Mouse (Mus musculus) lung, postnatal 0 days (tissue): Measurements from ENCODE around the gene Slc9b1. TPM values are rescaled to one million over a fixed set of nuclear protein-coding genes. Genes with fewer than 3 reads are reported as not detected.
A peak's percentile ranks its signal among the peaks of the same experiment; 100 is the strongest.

ENCODE experiments used
- ATAC-seq: fragments of 200-750 bp; cut with Nextera tagmentation; 2 replicates; pipeline ENCODE4 v1.8.0; 2017; ENCODE audit warnings: moderate library complexity
- DNase-seq: peaks from one replicate; pipeline ENCODE4 v3.0.0-alpha.2; 2016; ENCODE audit warnings: low spot score
- H3K27ac ChIP-seq: fragments of 300-500 bp; sonication (generic); 2 replicates; pipeline ENCODE4 v1.5.1; 2014; ENCODE audit warnings: antibody characterized with exemption, mild to moderate bottlenecking, low read length, mixed read lengths
- H3K27me3 ChIP-seq: fragments of 300-500 bp; sonication (generic); replicated peaks from 2 replicates; pipeline ENCODE4 v1.6.1; 2014; ENCODE audit warnings: low read length, mixed read lengths; ENCODE audit not compliant: insufficient read depth
- H3K36me3 ChIP-seq: fragments of 300-500 bp; sonication (generic); 2 replicates; pipeline ENCODE4 v1.6.1; 2014; ENCODE audit warnings: low read length, mixed read lengths; ENCODE audit not compliant: insufficient read depth
- H3K4me1 ChIP-seq: fragments of 300-500 bp; sonication (generic); 2 replicates; pipeline ENCODE4 v1.6.1; 2014; ENCODE audit warnings: antibody characterized with exemption, low read depth, low read length, mixed read lengths; ENCODE audit not compliant: insufficient read depth
- H3K4me2 ChIP-seq: fragments of 300-500 bp; sonication (generic); replicated peaks from 2 replicates; pipeline ENCODE4 v1.6.1; 2014; ENCODE audit warnings: low read depth, mild to moderate bottlenecking, low read length, moderate library complexity, mixed read lengths
- H3K4me3 ChIP-seq: fragments of 300-500 bp; sonication (generic); 2 replicates; pipeline ENCODE4 v1.5.1; 2014; ENCODE audit warnings: low read depth, low read length
- H3K9ac ChIP-seq: fragments of 300-500 bp; sonication (generic); replicated peaks from 2 replicates; pipeline ENCODE4 v1.6.1; 2014; ENCODE audit warnings: low read depth, mild to moderate bottlenecking
- H3K9me3 ChIP-seq: fragments of 300-500 bp; sonication (generic); 2 replicates; pipeline ENCODE4 v1.6.1; 2016; ENCODE audit warnings: low read length, mixed read lengths
- CTCF ChIP-seq: IDR thresholded peaks from 2 replicates; pipeline ENCODE4 v1.5.1; 2016; ENCODE audit warnings: antibody characterized with exemption, mild to moderate bottlenecking
- EP300 ChIP-seq: IDR thresholded peaks from 2 replicates; pipeline ENCODE4 v1.6.1; 2016; ENCODE audit warnings: antibody characterized with exemption, mild to moderate bottlenecking, control low read depth
- WGBS: fragments of 180-500 bp; shearing (Covaris S2); extraction: QIAGEN DNeasy Blood & Tissue Kit; methylation state at CpG from one replicate; pipeline ENCODE4 v1.1.7; 2014; 5-methylcytosine and 5-hydroxymethylcytosine counted together
- polyA plus RNA-seq: library from polyadenylated mRNA; unstranded; fragments of >200 nt; fragmentation: Nextera tagmentation; extraction: Ambion mirVana; gene quantifications from 2 replicates; pipeline ENCODE4 v1.2.1, GENCODE M21; 2015

Gene Slc9b1
- polyA plus RNA-seq, 1 experiment from 2014 or later, result 0.31 TPM

- no peaks in the 10 kb centered on the region for H3K36me3 ChIP-seq
- peak overlapping the region; percentile 66 for H3K4me2 ChIP-seq
- no peaks in the 10 kb centered on the region for H3K4me1 ChIP-seq
- DNase-seq (peak; percentile 92), ATAC-seq (peak; percentile 72)
- H3K9me3 ChIP-seq, result no peaks in the 10 kb centered on the region
- peak overlapping the region; percentile 100 for H3K27ac ChIP-seq
- peak overlapping the region; percentile 96 for H3K4me3 ChIP-seq
- TF ChIP-seq EP300, result no peak
- no peak for TF ChIP-seq CTCF
- H3K27me3 ChIP-seq, result no peaks in the 10 kb centered on the region
- 3% methylated on average over 42 of the region's 50 CpGs for WGBS
- H3K9ac ChIP-seq, result peak overlapping the region; percentile 96
These were observed 90.7 kb downstream of the Slc9b1 start for GRCm38 (mm10) chr3:135438531-135438912.

- Histone ChIP-seq H3K4me2 (peak overlapping the region; percentile 66), H3K27ac (peak overlapping the region; percentile 100), H3K4me1 (0 out of 2 replicates have a peak, but pooled peaks cover 2% of the 10 kb centered on the region), H3K4me3 (peak overlapping the region; percentile 96), H3K36me3 (0 out of 2 replicates have a peak, but pooled peaks cover 3% of the 10 kb centered on the region), H3K27me3 (no peaks in the 10 kb centered on the region), H3K9ac (peak overlapping the region; percentile 96), H3K9me3 (no peaks in the 10 kb centered on the region)
- TF ChIP-seq EP300 (no peak; the same call in 1 of the 2 replicates), CTCF (no peak)
- under 1% methylated on average over 47 of the region's 76 CpGs for WGBS
- ATAC-seq, result peak; percentile 63
- peak; percentile 96 for DNase-seq
These were observed 91.2 kb downstream of the Slc9b1 start for GRCm38 (mm10) chr3:135438913-135439531.

GRCm38 (mm10) chr3:135439651-135440050, 91.8 kb downstream of the Slc9b1 start:
- H3K27me3 ChIP-seq, result no peaks in the 10 kb centered on the region
- ATAC-seq, result no peak
- 0 out of 2 replicates have a peak, but pooled peaks cover 2% of the 10 kb centered on the region for H3K4me1 ChIP-seq
- H3K27ac ChIP-seq, result peak overlapping the region; percentile 100
- H3K36me3 ChIP-seq, result 0 out of 2 replicates have a peak, but pooled peaks cover 3% of the 10 kb centered on the region
- peak overlapping the region; percentile 96 for H3K4me3 ChIP-seq
- 2% methylated on average over 15 of the region's 15 CpGs for WGBS
- no peak for DNase-seq
- peak overlapping the region; percentile 66 for H3K4me2 ChIP-seq
- TF ChIP-seq CTCF (no peak), EP300 (no peak; the same call in 1 of the 2 replicates)
- no peaks in the 10 kb centered on the region for H3K9me3 ChIP-seq
- H3K9ac ChIP-seq, result peak overlapping the region; percentile 96

GRCm38 (mm10) chr3:135440221-135440620, 92.4 kb downstream of the Slc9b1 start:
- H3K9me3 ChIP-seq, result no peaks in the 10 kb centered on the region
- H3K4me2 ChIP-seq, result peak overlapping the region; percentile 66
- no peaks in the 10 kb centered on the region for H3K27me3 ChIP-seq
- 10% methylated on average over 7 of the region's 7 CpGs for WGBS
- no peak for ATAC-seq
- DNase-seq, result peak; percentile 92
- H3K9ac ChIP-seq, result peak overlapping the region; percentile 96
- H3K4me1 ChIP-seq, result 0 out of 2 replicates have a peak, but pooled peaks cover 2% of the 10 kb centered on the region
- H3K4me3 ChIP-seq, result peak overlapping the region; percentile 96
- peak overlapping the region; percentile 100 for H3K27ac ChIP-seq
- H3K36me3 ChIP-seq, result 0 out of 2 replicates have a peak, but pooled peaks cover 3% of the 10 kb centered on the region
- TF ChIP-seq EP300 (no peak), CTCF (no peak)

- peak; percentile 59 for DNase-seq
- peak overlapping the region; percentile 66 for H3K4me2 ChIP-seq
- 9% methylated on average over 10 of the region's 10 CpGs for WGBS
- no peaks in the 10 kb centered on the region for H3K9me3 ChIP-seq
- 0 out of 2 replicates have a peak, but pooled peaks cover 2% of the 10 kb centered on the region for H3K4me1 ChIP-seq
- H3K27me3 ChIP-seq, result no peaks in the 10 kb centered on the region
- peak overlapping the region; percentile 96 for H3K9ac ChIP-seq
- no peak for ATAC-seq
- H3K36me3 ChIP-seq, result 0 out of 2 replicates have a peak, but pooled peaks cover 3% of the 10 kb centered on the region
- H3K4me3 ChIP-seq, result peak overlapping the region; percentile 96
- H3K27ac ChIP-seq, result peak overlapping the region; percentile 100
- TF ChIP-seq CTCF (no peak), EP300 (0 out of 2 replicates have a peak, but pooled peaks have one; percentile 24)
These were observed 92.8 kb downstream of the Slc9b1 start for GRCm38 (mm10) chr3:135440621-135441020.

- 0 out of 2 replicates have a peak, but pooled peaks cover 3% of the 10 kb centered on the region for H3K36me3 ChIP-seq
- H3K9me3 ChIP-seq, result no peaks in the 10 kb centered on the region
- no peak overlapping the region for H3K4me2 ChIP-seq
- no peak overlapping the region for H3K9ac ChIP-seq
- no peak overlapping the region for H3K27ac ChIP-seq
- DNase-seq (no peak), ATAC-seq (no peak)
- 0 out of 2 replicates have a peak, but pooled peaks cover 2% of the 10 kb centered on the region for H3K4me1 ChIP-seq
- H3K27me3 ChIP-seq, result no peaks in the 10 kb centered on the region
- no peak overlapping the region for H3K4me3 ChIP-seq
- TF ChIP-seq EP300 (no peak), CTCF (no peak)
These were observed 97.1 kb downstream of the Slc9b1 start for GRCm38 (mm10) chr3:135444930-135445329.

Other genes starting within 250 kb of the Slc9b1 start
- 1.1 and 1.6 TPM in 2 replicates for gene Cenpe, start 135.5 kb upstream of the Slc9b1 start, polyA plus RNA-seq
- gene Bdh2, start 66.8 kb upstream of the Slc9b1 start, polyA plus RNA-seq, result 5.8 and 5.9 TPM in 2 replicates
- 0.26 and 0.57 TPM in 2 replicates for gene Slc9b2, start 40.3 kb upstream of the Slc9b1 start, polyA plus RNA-seq
- 34.3 and 34.8 TPM in 2 replicates for gene Cisd2, start 75.9 kb downstream of the Slc9b1 start, polyA plus RNA-seq
- gene Ube2d3, start 90.1 kb downstream of the Slc9b1 start, polyA plus RNA-seq, result 386 TPM in 2 replicates
- gene Manba, start 137.6 kb downstream of the Slc9b1 start, polyA plus RNA-seq, result 9.2 and 9.9 TPM in 2 replicates